Mouse (Mus musculus) macrophage (primary cell): ENCODE results near the gene Dgkd. TPM values are rescaled to one million over a fixed set of nuclear protein-coding genes. Genes with fewer than 3 reads are reported as not detected.

Experiments used
- H3K27ac ChIP-seq: fragments of 350-480 bp; formaldehyde crosslinking; 2 replicates; pipeline ENCODE4 v1.9.0; 2021
- H3K36me3 ChIP-seq: fragments of 350-480 bp; formaldehyde crosslinking; 2 replicates; pipeline ENCODE4 v1.9.0; 2021; ENCODE audit errors: inconsistent target
- H3K4me3 ChIP-seq: fragments of 350-480 bp; formaldehyde crosslinking; 2 replicates; pipeline ENCODE4 v1.9.0; 2021; ENCODE audit errors: inconsistent target
- H3K79me2 ChIP-seq: fragments of 350-480 bp; formaldehyde crosslinking; 2 replicates; pipeline ENCODE4 v1.9.0; 2021; ENCODE audit errors: inconsistent target
- WGBS: methylation state at CpG from one replicate; pipeline ENCODE4 v1.1.7; 2026; ENCODE audit warnings: inconsistent platforms; ENCODE audit not compliant: missing documents; 5-methylcytosine and 5-hydroxymethylcytosine counted together
- polyA plus RNA-seq: library from polyadenylated mRNA; stranded (reverse); fragments of 250-400 nt; gene quantifications from 3 replicates; pipeline ENCODE4 v1.2.4, GENCODE M21; 2018; ENCODE audit warnings: inconsistent platforms

Dgkd gene
- polyA plus RNA-seq, 1 experiment from 2014 or later: 33.2 TPM

DNA sequence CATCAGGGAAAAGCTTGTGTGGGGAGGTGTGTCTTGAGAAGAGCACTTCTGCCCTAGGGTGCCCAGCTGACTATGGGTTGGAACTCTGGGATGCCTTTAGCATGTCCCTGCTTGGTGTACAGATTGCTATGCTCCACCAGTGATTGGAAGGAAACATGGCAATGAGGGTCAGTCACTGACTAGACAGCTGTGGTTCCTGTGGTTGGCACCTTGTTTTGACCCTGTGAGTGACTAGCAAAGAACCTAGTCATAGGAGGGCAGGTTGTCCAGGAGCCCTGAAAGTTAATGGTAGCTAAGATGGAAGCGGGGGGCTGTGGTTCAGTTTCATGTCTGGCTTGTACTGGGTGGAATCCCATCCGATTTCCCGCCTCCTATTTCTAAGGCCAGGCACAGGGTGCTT, 64.3 kb downstream of the Dgkd start:
- Histone ChIP-seq H3K79me2 (peaks cover 57% of the 10 kb centered on the region), H3K27ac (no peak overlapping the region), H3K4me3 (no peak overlapping the region), H3K36me3 (peaks cover 75% of the 10 kb centered on the region)
- WGBS: 100% methylated on average over 3 of the region's 3 CpGs

DNA sequence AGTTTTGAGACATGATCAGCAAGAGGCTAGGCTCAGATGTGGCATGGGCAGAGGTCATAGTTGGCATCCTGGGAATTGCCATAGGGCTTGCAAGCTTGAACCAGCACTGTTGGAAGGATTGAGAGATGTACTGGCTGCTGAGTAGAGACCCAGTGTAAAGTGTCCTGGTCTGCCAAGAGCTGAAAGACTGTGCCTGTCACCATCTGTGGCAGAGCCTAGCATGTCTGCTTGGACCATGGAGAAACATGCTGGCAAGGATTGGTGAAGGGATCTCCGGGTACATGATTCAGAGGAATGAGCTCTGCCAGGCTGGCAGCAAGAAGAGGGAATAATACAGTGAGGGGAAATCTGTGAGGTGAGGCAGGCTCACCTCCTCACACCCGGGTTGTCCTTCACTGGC, 65.0 kb downstream of the Dgkd start:
- Histone ChIP-seq H3K4me3 (no peak overlapping the region), H3K36me3 (peaks cover 82% of the 10 kb centered on the region), H3K27ac (no peak overlapping the region), H3K79me2 (peaks cover 50% of the 10 kb centered on the region)
- 96% methylated on average over 2 of the region's 2 CpGs for whole genome bisulfite sequencing

DNA sequence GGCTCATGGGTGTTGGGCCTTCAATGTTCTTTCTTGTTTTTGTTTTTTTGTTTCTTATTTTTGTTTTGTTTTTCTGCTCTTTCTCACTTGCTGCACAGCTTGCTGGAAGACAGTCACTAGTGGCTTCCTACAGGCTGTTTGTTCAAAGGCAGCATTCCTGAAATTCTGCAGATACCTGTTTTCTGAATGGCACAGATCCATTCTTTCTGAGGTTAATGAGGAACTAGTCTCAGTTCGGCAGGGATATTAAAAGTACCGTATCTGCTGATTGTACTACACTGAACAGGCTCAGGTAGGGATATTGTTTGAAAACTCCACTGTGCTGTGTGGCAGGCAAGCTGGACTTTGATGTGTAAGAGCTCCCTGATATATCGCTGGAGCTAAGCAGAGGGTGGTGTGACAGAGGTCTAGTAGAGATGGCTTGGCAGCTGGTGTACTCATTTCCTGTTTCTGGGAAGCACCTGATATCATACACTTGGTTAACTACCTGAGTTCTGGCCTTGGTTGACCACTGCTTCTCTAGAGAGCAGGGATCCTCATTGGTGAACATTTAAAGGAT, 67.0 kb downstream of the Dgkd start:
- no peak overlapping the region for H3K27ac ChIP-seq
- peaks cover 30% of the 10 kb centered on the region for H3K79me2 ChIP-seq
- WGBS: 94% methylated on average over 3 of the region's 3 CpGs
- no peak overlapping the region for H3K4me3 ChIP-seq
- peaks cover 100% of the 10 kb centered on the region for H3K36me3 ChIP-seq

DNA sequence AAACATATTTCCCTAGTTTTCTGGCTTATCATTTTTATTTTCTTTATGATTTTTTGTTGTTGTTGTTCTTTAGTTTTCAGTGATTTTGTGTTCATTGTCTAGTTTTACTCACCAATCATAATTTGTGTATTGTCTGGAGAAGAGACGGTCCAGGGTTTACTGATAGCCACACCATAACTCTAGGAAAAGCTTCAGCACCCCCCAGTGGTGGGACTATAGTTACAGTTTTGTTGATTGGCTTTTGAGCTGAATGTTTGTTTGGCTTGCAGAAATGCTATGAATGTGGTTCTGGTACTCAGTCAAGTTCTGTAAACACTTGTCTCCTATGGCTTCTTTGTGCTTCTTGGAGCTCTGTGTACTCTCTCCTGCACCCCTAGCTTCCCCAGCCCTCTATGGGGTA, 69.6 kb downstream of the Dgkd start:
- WGBS: 90% methylated on average over 1 of the region's 1 CpGs
- no peak overlapping the region for H3K4me3 ChIP-seq
- H3K27ac ChIP-seq: no peak overlapping the region
- H3K79me2 ChIP-seq: peaks cover 9% of the 10 kb centered on the region; the same call in 1 of the 2 replicates
- peaks cover 100% of the 10 kb centered on the region for H3K36me3 ChIP-seq

DNA sequence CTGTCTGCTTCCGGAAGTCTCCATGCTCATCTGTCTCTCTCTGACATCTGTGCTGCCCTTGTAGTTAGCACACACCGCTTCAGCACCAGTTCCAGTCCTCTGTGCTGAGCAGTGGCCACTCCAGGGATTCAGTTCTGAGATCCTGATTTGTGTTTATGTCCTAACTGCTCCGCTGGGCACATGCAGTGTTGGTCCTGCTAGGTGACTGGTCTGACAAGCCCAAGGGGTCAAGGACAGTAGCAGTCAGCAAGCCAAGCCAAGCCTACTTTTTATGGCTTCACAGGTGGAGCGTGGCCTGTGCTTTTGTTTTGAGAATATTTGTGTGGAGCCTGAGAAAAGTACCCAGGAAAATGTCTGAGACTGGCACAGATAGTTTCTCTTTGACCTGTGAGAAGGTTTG, 71.8 kb downstream of the Dgkd start:
- no peak overlapping the region for H3K27ac ChIP-seq
- H3K79me2 ChIP-seq: no peaks in the 10 kb centered on the region; the same call in 1 of the 2 replicates
- H3K36me3 ChIP-seq: peaks cover 99% of the 10 kb centered on the region
- H3K4me3 ChIP-seq: no peak overlapping the region
- 95% methylated on average over 4 of the region's 4 CpGs for WGBS

DNA sequence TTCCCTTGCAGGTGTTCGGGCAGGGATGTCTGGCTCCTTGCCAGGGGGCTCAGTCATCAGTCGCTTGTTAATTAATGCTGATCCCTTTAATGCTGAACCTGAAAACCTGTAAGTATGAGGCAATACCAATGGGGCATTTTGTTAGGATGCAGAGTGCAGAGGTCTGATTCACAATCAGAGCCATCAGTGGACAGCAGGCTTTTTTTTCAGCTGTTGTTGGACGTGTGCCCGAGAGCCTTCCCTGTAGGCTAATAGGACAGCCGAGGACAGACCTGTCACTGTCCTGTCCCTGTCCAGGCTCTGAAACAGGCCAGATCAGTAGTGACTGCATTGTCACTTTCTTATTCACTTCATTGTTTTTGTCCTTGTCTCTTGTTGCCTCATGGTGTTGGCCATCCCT, 76.6 kb downstream of the Dgkd start:
- Histone ChIP-seq H3K27ac (no peak overlapping the region), H3K79me2 (no peaks in the 10 kb centered on the region; the same call in 1 of the 2 replicates), H3K4me3 (no peak overlapping the region), H3K36me3 (peaks cover 87% of the 10 kb centered on the region)
- 85% methylated on average over 5 of the region's 5 CpGs for WGBS

DNA sequence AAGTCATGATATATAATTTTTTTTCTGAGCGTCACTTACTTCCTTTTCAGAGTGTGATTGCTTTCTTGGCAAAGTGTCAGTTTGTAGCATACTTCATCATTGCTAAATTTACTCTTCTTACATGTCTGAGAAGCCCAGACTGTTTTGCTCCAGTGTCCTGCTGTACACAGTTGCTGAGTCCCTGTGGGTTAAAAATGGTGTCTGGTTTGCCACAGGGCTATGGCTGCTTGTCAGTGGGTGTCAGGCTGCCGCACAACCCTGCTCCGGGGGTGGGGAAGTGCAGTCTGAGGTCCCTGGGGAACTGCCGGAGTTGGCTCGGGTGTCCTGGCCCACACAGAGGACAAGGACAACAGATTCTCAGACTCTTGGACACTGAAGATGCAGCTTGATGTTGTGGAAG, 80.0 kb downstream of the Dgkd start:
- 52% methylated on average over 5 of the region's 5 CpGs for WGBS
- Histone ChIP-seq H3K79me2 (no peaks in the 10 kb centered on the region; the same call in 1 of the 2 replicates), H3K4me3 (no peak overlapping the region), H3K27ac (no peak overlapping the region), H3K36me3 (peaks cover 82% of the 10 kb centered on the region)

DNA sequence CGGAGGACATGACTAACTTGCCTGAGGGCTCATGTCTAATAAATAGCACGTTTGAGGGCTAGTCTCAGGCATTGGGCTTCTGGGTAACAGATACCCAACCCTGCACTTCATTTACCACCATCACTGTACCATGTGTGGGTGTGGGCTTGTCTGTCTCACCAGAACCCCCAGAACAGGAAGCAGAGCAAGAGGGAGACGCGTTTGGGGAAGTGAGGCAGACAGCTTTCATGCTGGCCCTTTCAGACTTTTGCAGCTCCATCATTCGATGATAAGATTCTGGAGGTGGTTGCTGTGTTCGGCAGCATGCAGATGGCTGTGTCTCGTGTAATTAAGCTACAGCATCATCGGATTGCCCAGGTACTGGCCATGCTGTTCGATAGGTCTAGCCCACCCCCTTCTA, 82.0 kb downstream of the Dgkd start:
- Histone ChIP-seq H3K27ac (no peak overlapping the region), H3K4me3 (no peak overlapping the region), H3K36me3 (peaks cover 83% of the 10 kb centered on the region), H3K79me2 (no peaks in the 10 kb centered on the region; the same call in 1 of the 2 replicates)
- WGBS: 26% methylated on average over 9 of the region's 9 CpGs

DNA sequence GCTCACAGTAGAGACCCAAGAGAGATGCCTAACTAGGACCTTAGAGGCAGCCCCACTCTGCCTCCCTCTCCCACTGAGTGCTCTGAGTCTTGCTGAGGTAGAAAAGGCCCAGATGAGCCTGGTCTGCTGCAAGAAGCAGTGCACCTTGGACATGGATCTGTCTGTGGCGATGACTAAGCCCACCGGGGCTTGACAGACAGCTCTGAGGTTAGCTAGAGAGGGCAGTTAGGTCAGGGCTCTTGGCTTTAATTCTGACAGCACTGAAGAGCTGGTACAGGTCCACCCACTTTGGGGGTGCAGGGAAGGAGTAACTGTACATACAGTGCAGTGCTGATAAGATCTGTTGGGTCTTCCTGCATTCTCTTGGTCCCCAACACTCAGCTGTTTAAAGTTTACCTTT, 82.5 kb downstream of the Dgkd start:
- 49% methylated on average over 2 of the region's 2 CpGs for WGBS
- no peak overlapping the region for H3K4me3 ChIP-seq
- H3K36me3 ChIP-seq: peaks cover 83% of the 10 kb centered on the region
- no peak overlapping the region for H3K27ac ChIP-seq
- no peaks in the 10 kb centered on the region; the same call in 1 of the 2 replicates for H3K79me2 ChIP-seq

DNA sequence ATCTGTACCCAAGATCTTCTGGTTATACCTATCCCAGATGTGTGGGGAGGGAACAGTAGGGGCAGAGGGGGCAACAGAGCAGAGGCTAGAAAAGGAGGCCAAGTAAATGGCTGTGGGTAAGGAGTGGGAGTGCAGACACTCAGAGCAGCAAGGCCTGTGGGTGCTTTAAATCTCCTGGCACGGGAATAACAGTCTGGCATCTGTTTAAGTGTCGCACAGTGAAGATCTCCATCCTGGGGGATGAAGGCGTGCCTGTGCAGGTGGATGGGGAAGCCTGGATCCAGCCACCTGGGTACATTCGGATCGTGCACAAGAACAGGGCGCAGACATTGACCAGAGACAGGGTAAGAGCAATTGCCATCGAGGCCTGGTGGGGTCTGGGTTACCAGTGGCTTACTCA, 83.0 kb downstream of the Dgkd start:
- Histone ChIP-seq H3K4me3 (no peak overlapping the region), H3K79me2 (no peaks in the 10 kb centered on the region; the same call in 1 of the 2 replicates), H3K27ac (no peak overlapping the region), H3K36me3 (peaks cover 83% of the 10 kb centered on the region)
- 94% methylated on average over 7 of the region's 7 CpGs for WGBS

DNA sequence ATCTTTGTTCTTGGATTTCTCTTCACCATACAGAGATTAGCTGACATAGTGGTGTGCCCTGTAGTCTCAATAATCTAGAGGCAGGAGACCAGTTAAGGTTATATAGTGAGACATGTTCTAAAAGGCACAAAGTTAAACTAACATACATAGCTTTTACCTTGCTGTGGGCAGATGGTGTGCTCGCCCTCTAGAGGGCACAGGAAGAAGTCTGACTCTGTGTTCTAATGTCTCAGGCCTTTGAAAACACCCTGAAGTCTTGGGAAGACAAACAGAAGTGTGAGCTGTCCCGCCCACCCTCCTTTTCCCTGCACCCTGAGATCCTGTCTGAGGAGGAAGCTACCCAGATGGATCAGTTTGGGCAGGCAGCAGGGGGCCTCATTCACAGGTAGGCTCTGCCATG, 83.4 kb downstream of the Dgkd start:
- H3K79me2 ChIP-seq: no peaks in the 10 kb centered on the region; the same call in 1 of the 2 replicates
- H3K27ac ChIP-seq: no peak overlapping the region
- WGBS: 78% methylated on average over 1 of the region's 2 CpGs
- H3K4me3 ChIP-seq: no peak overlapping the region
- H3K36me3 ChIP-seq: peaks cover 83% of the 10 kb centered on the region

DNA sequence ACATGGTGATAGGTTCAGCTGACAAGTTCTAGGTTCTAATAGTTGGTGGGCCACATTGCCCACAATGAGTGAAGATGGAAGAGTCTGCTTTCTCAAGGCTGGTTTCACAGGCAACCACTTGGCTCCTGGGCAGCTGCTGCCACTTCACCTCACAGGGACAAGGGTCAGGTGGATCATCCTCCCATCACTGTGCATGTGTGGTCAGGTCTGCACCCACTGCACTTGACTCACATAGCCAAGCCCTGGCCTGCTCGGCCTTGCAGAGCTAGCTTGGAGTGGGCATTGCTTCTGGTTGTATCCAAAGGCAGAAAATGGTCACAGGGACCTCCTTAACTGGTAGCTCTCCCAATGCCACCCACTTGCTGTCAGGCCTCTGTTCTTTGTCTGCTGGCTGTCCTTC, 88.7 kb downstream of the Dgkd start:
- H3K36me3 ChIP-seq: peaks cover 99% of the 10 kb centered on the region

DNA sequence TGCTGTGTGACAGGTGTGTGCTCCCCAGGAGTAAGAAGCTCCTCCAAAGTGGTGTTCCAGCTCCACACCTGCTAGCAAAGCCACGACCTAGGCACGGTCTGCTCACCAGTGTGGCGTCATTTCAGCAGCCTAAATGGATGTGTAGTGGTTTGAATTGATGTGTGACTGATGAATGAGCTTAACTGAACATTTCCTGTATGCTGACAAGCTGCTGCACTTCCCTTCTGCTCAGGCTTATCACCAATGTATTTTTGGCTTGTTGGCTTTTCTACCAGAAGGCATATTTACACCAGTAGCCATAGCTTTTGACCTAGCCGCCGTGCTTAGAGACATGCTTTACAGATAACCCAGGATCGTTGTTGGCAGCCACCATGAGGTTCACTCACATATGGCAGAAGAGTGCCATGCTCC, 94.6 kb downstream of the Dgkd start:
- Histone ChIP-seq H3K79me2 (no peaks in the 10 kb centered on the region), H3K27ac (no peak overlapping the region), H3K4me3 (no peak overlapping the region), H3K36me3 (peaks cover 97% of the 10 kb centered on the region)
- WGBS: 17% methylated on average over 6 of the region's 6 CpGs

More for the DNA sequence above, 88.7 kb downstream of the Dgkd start:
- 100% methylated on average over 1 of the region's 1 CpGs for WGBS
- Histone ChIP-seq H3K4me3 (no peak overlapping the region), H3K27ac (no peak overlapping the region), H3K79me2 (no peaks in the 10 kb centered on the region)

DNA sequence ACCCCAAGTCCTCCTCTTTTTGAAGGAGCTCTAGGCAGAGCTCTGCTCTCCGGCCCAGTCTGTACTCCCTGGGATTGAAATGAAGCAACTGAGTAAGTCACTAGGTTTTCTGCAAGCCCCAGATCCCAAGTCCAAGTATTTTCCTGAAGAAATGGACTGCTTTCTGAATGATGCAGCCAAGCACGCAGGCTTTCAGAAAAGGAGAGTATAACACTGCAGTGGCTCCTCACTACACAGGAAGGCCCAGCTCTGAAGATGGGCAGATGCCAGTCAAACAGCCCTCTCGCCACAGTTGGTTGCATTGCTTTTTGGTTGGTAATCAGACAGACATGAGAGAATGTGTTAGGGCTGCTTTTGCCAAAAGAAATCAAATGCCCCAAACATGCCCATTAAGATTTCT, 98.6 kb downstream of the Dgkd start:
- Histone ChIP-seq H3K36me3 (peaks cover 67% of the 10 kb centered on the region), H3K79me2 (no peaks in the 10 kb centered on the region), H3K4me3 (no peak overlapping the region), H3K27ac (no peak overlapping the region)
- WGBS: 100% methylated on average over 3 of the region's 3 CpGs

DNA sequence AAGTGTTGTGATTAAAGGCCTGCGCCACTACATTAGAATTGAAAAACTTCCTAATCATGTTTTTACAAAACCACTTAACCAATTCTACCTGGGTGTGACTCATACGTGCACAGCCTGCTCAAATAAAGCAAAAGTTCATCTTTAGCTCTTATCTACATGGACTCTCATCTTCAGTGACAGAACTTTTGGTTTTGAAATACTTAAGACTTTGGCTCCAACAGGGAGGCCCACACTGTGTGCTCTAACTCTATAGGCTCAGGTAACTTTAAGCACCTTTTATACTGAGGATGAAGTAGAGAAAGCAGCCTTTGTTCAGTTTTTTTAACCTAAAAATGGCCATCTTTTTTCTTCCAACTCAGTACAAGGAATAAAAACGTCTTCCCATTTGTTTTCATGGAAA, 100.0 kb downstream of the Dgkd start:
- no peak overlapping the region for H3K4me3 ChIP-seq
- H3K79me2 ChIP-seq: no peaks in the 10 kb centered on the region
- H3K27ac ChIP-seq: no peak overlapping the region
- WGBS: 94% methylated on average over 3 of the region's 3 CpGs
- H3K36me3 ChIP-seq: peaks cover 65% of the 10 kb centered on the region

DNA sequence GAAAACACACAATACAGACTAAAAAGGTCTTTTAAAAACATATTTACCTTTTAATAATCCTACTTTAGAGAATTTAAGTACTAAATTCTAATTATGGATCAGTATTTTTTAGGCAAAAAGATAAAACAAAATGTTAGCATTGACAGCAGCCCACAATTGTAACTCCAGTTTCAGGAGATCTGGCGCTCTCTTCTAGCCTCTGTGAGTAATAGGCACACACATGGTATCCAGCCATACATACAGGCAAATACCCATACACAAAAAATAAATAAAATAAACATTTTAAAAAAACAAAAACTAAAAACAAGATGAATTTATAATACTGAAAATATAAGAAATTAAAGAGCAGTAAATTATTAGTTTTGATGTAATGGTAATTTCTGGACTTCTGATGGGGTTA, 105.8 kb downstream of the Dgkd start:
- no peak overlapping the region for H3K27ac ChIP-seq
- no peaks in the 10 kb centered on the region for H3K79me2 ChIP-seq
- H3K36me3 ChIP-seq: peaks cover 30% of the 10 kb centered on the region
- WGBS: 94% methylated on average over 1 of the region's 1 CpGs
- no peak overlapping the region for H3K4me3 ChIP-seq
